Mouse (Mus musculus) bone marrow, adult 2 months (tissue): Measurements from ENCODE around the gene Sccpdh.

Experiments
- CTCF ChIP-seq: fragments of 200-500 bp; IDR thresholded peaks from 2 replicates; pipeline ENCODE4 v1.5.1; 2011; ENCODE audit warnings: low read length, control low read depth; ENCODE audit not compliant: control insufficient read depth, insufficient read depth
- POLR2A ChIP-seq: fragments of 200-500 bp; IDR thresholded peaks from 2 replicates; pipeline ENCODE4 v1.6.1; 2011; ENCODE audit warnings: low read depth, mild to moderate bottlenecking, control low read depth, low read length, borderline replicate concordance; ENCODE audit not compliant: control insufficient read depth

GRCm38 (mm10) chr1:179667450-179667849 lies 560 bp upstream of the Sccpdh start:
- TF ChIP-seq CTCF (no peak), POLR2A (no peak)
